8 mouse cellular contexts compared by ENCODE assay signal in the genomic region with DNA sequence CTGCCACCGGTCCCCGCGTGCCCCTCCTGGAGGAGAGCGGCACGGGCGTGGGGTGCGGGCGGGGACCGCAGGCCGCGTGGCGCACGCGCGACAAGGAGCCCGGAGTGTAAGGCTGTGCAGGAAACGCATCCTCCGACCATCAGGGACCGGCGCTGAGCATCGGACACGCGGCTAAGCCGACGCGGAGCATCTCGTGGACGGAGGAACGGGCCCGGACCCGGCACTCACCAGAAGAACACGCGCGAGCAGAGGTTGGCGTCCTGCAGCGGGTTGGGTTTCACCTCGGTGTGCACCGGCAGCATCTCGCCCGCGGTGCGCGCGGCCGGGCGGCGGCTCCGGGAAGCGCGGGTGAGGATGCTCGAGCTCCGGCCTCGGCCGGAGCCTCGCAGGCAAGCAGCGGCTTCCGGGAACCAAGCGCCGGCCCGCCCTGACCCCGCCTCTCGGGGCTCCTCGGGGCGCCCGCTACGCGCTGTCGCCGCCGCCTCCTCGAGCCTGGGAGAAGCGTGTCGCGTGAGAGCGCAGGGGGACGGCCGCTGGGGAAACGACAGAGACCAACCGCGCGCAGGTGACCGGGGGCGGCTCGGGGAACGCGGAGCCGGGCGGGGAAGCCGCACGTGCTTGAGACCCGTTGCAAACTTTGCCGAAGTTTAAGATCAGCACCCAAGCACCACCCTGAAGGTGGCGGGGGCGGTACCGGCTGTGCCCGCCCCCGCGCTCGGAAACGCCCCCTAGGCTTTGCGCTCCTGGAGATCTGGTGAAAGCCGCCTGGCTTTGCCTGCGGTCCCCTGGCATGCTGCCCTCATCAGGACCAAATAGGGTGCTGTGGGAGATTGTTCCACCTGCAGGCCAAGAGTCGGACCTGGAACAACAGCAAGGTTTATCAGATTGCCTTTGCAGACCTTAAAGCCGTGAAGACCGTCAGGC. TPM values are rescaled to one million over a fixed set of nuclear protein-coding genes. Genes with fewer than 3 reads are reported as not detected.
DNase-seq lines count a peak whose midpoint lies in the region; ATAC-seq lines count a peak whose summit lies in the region.

A gene (minus strand): TSS at position 412 of the 924 bp plus-strand sequence.

- peaks cover 20% of the 10 kb centered on the region for H3K4me1 ChIP-seq in embryonic facial prominence, embryonic 13.5 days
- H3K4me1 ChIP-seq in limb, embryonic 15.5 days, result peaks cover 21% of the 10 kb centered on the region
- H3K4me1 ChIP-seq in midbrain, embryonic 16.5 days (ENCODE audit: control insufficient read depth, insufficient read depth, low read length), result peaks cover 8% of the 10 kb centered on the region; the same call in 1 of the 2 replicates

- H3K27me3 ChIP-seq in embryonic facial prominence, embryonic 13.5 days, result peaks cover 51% of the 10 kb centered on the region
- H3K27me3 ChIP-seq in limb, embryonic 15.5 days, result peaks cover 44% of the 10 kb centered on the region
- H3K27me3 ChIP-seq in midbrain, embryonic 16.5 days (ENCODE audit: control insufficient read depth, insufficient read depth, low read depth, low read length), result peaks cover 11% of the 10 kb centered on the region

- peak within 1 kb of the TSS; percentile 67 for H3K4me3 ChIP-seq in embryonic facial prominence, embryonic 13.5 days
- H3K4me3 ChIP-seq in limb, embryonic 15.5 days, result peak within 1 kb of the TSS; percentile 66
- peak within 1 kb of the TSS; percentile 77 for H3K4me3 ChIP-seq in midbrain, embryonic 16.5 days (ENCODE audit: low read depth, low read length)

- under 1% methylated on average over 106 of the region's 106 CpGs for WGBS in embryonic facial prominence, embryonic 13.5 days
- under 1% methylated on average over 92 of the region's 106 CpGs for WGBS in limb, embryonic 15.5 days
- WGBS in midbrain, embryonic 16.5 days, result under 1% methylated on average over 94 of the region's 106 CpGs

- H3K9ac ChIP-seq in embryonic facial prominence, embryonic 13.5 days, result peak within 1 kb of the TSS; percentile 74
- peak within 1 kb of the TSS; percentile 41 for H3K9ac ChIP-seq in limb, embryonic 15.5 days
- H3K9ac ChIP-seq in midbrain, embryonic 16.5 days (ENCODE audit: low read depth, low read length), result peak within 1 kb of the TSS; percentile 81

- H3K9me3 ChIP-seq in embryonic facial prominence, embryonic 13.5 days, result no peaks in the 10 kb centered on the region
- H3K9me3 ChIP-seq in limb, embryonic 15.5 days, result no peaks in the 10 kb centered on the region
- H3K9me3 ChIP-seq in midbrain, embryonic 16.5 days (replicated peaks; ENCODE audit: control insufficient read depth, low read length, poor library complexity, severe bottlenecking), result no peaks in the 10 kb centered on the region

- no peak within 1 kb of the TSS for H3K27ac ChIP-seq in embryonic facial prominence, embryonic 13.5 days
- no peak within 1 kb of the TSS for H3K27ac ChIP-seq in limb, embryonic 15.5 days
- 0 out of 2 replicates have a peak within 1 kb of the TSS, but pooled peaks have one; percentile 20 for H3K27ac ChIP-seq in midbrain, embryonic 16.5 days (ENCODE audit: low read length)

- DNase-seq in 416B (ENCODE audit: low read depth), result peak; percentile 84
- DNase-seq in adrenal gland, postnatal 36 days, result peak; percentile 94
- DNase-seq in heart, adult 8-10 months (ENCODE audit: low spot score), result peak; percentile 81
- DNase-seq in kidney, adult 8-10 months, result peak; percentile 93
- peak; percentile 69 to 76 for DNase-seq in spleen, postnatal 14 days (ENCODE audit: low spot score in 2 of 2)

- peak within 1 kb of the TSS; percentile 99 for H3K4me2 ChIP-seq in embryonic facial prominence, embryonic 13.5 days
- peak within 1 kb of the TSS; percentile 98 for H3K4me2 ChIP-seq in limb, embryonic 15.5 days
- H3K4me2 ChIP-seq in midbrain, embryonic 16.5 days (ENCODE audit: low read length), result peak within 1 kb of the TSS; percentile 94

- no peaks in the 10 kb centered on the region for H3K36me3 ChIP-seq in embryonic facial prominence, embryonic 13.5 days
- H3K36me3 ChIP-seq in limb, embryonic 15.5 days, result no peaks in the 10 kb centered on the region
- no peaks in the 10 kb centered on the region for H3K36me3 ChIP-seq in midbrain, embryonic 16.5 days (ENCODE audit: control insufficient read depth, insufficient read depth, low read length)

- ATAC-seq in embryonic facial prominence, embryonic 13.5 days (ENCODE audit: insufficient number of reproducible peaks, insufficient read depth, low FRiP score, low TSS enrichment, low read depth), result peak; percentile 45
- ATAC-seq in limb, embryonic 15.5 days (ENCODE audit: insufficient number of reproducible peaks, low FRiP score, low TSS enrichment, low read depth), result no peak
- peak; percentile 79 for ATAC-seq in midbrain, embryonic 16.5 days

RNA-seq across cellular contexts. Expression of the gene that starts here (rescaled TPM):
- 10 to 100 TPM; 15.1 to 21.0 TPM for total RNA-seq in adrenal gland, postnatal 36 days (2021)
- 2.0 and 3.7 TPM in 2 replicates for polyA plus RNA-seq in embryonic facial prominence, embryonic 13.5 days (2015; fragmentation: Nextera tagmentation; extraction: Ambion mirVana)
- 1 to 10 TPM; 7.4 to 9.9 (median 8.5) TPM for total RNA-seq in heart, adult 8-10 months (2022)
- 1.4 and 1.8 TPM in 2 replicates for polyA plus RNA-seq in limb, embryonic 15.5 days (2015; fragmentation: Nextera tagmentation; extraction: Ambion mirVana)
- 2.0 and 2.1 TPM in 2 replicates for polyA plus RNA-seq in midbrain, embryonic 16.5 days (2015; fragmentation: Nextera tagmentation; extraction: Ambion mirVana)
